Mouse (Mus musculus): ENCODE measurements around the gene Mmp25.

- no peak for TF ChIP-seq POLR2A (IDR thresholded peaks at IDR 0.05; ENCODE audit: extremely low read depth, insufficient read depth, low read length)
- TF ChIP-seq CTCF (IDR thresholded peaks at IDR 0.05; ENCODE audit: low read depth, low read length): no peak
Measured at GRCm38 (mm10) chr17:23679127-23679835, 34.2 kb upstream of the Mmp25 start, which contains the start of gene Cldn6.
